Mouse (Mus musculus) MEL (cell line): Measurements from ENCODE around the gene Gm7075.
A peak's percentile ranks its signal among the peaks of the same experiment; 100 is the strongest.

Experiments used
- CHD2 ChIP-seq: IDR thresholded peaks from 2 replicates; pipeline ENCODE4 v1.6.1; 2011; ENCODE audit warnings: low read length, improper control_type of control experiment
- CTCF ChIP-seq, 3 experiments: IDR thresholded peaks in 2 of 3; conservative IDR thresholded peaks in 1 of 3; 2 replicates each; pipeline ENCODE4 v1.5.1; 2011 to 2012; ENCODE audit warnings: low read length in 3 of 3, low read depth in 2 of 3, mild to moderate bottlenecking in 2 of 3, improper control_type of control experiment in 1 of 3, inconsistent platforms in 1 of 3, mixed read lengths in 1 of 3, moderate library complexity in 1 of 3; ENCODE audit not compliant: control insufficient read depth in 1 of 3, insufficient read depth in 1 of 3, poor library complexity in 1 of 3, severe bottlenecking in 1 of 3
- EP300 ChIP-seq, 2 experiments: IDR thresholded peaks; 2 replicates each; pipeline ENCODE4 v1.6.1; 2011; ENCODE audit warnings: improper control_type of control experiment in 2 of 2, low read length in 2 of 2, low read depth in 1 of 2, mild to moderate bottlenecking in 1 of 2
- HCFC1 ChIP-seq: IDR thresholded peaks from 2 replicates; pipeline ENCODE4 v1.6.1; 2012; ENCODE audit warnings: low read depth, mild to moderate bottlenecking, inconsistent platforms, low read length, improper control_type of control experiment, moderate library complexity
- MAFK ChIP-seq: IDR thresholded peaks from 2 replicates; pipeline ENCODE4 v1.6.1; 2011; ENCODE audit warnings: low read depth, mild to moderate bottlenecking, low read length, improper control_type of control experiment, borderline replicate concordance
- MAX ChIP-seq: IDR thresholded peaks from 2 replicates; pipeline ENCODE4 v1.6.1; 2011; ENCODE audit warnings: low read length, improper control_type of control experiment
- MAZ ChIP-seq: IDR thresholded peaks from 2 replicates; pipeline ENCODE4 v1.6.1; 2012; ENCODE audit warnings: low read depth, mild to moderate bottlenecking, inconsistent platforms, low read length, improper control_type of control experiment
- POLR2A ChIP-seq, 2 experiments: IDR thresholded peaks; 2 replicates each; pipeline ENCODE4 v1.6.1; 2011 to 2012; ENCODE audit warnings: low read length in 2 of 2, mild to moderate bottlenecking in 2 of 2, control low read depth in 1 of 2, improper control_type of control experiment in 1 of 2, low read depth in 1 of 2, moderate library complexity in 1 of 2; ENCODE audit not compliant: control insufficient read depth in 1 of 2, insufficient read depth in 1 of 2, poor library complexity in 1 of 2
- SMC3 ChIP-seq: IDR thresholded peaks from 2 replicates; pipeline ENCODE4 v1.6.1; 2011; ENCODE audit warnings: low read depth, low read length, improper control_type of control experiment
- TAL1 ChIP-seq: IDR thresholded peaks from 2 replicates; pipeline ENCODE4 v1.6.1; 2012; ENCODE audit warnings: mild to moderate bottlenecking, inconsistent platforms, low read length, moderate library complexity, mixed read lengths
- TBP ChIP-seq: IDR thresholded peaks from 2 replicates; pipeline ENCODE4 v1.8.0; 2011; ENCODE audit warnings: low read depth, low read length, improper control_type of control experiment
- UBTF ChIP-seq: IDR thresholded peaks from 2 replicates; pipeline ENCODE4 v1.6.1; 2012; ENCODE audit warnings: low read depth, mild to moderate bottlenecking, inconsistent platforms, low read length, improper control_type of control experiment, moderate library complexity, borderline replicate concordance; ENCODE audit not compliant: insufficient read depth
- ZC3H11A ChIP-seq: IDR thresholded peaks from 2 replicates; pipeline ENCODE4 v1.6.1; 2012; ENCODE audit warnings: low read depth, mild to moderate bottlenecking, inconsistent platforms, low read length, improper control_type of control experiment

DNA sequence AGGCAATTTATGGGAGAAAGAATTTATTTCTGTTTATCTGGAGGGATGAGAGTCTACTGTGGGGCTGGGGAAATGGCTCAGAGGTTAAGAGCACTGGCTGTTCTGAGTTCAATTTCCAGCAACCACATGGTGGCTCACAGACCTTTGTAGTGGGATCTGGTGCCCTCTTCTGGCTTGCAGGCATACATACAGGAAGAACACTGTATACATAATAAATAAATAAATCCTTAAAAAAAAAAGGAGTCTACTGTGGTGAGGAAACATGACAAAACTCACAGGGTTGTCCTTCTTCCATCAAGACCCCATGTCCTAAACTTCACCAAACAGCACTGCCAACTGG is 2.9 kb upstream of the Gm7075 start:
- peak; percentile 55 for TF ChIP-seq ZC3H11A
- TF ChIP-seq CTCF (IDR thresholded peaks at IDR 0.05 in 2 of 3, conservative IDR thresholded peaks at IDR 0.05 in 1 of 3; ENCODE audit: control insufficient read depth in 1 of 3, insufficient read depth in 1 of 3, low read depth in 2 of 3, low read length in 3 of 3, poor library complexity in 1 of 3, severe bottlenecking in 1 of 3) = peak; percentile 56 to 89 (median 61)
- TF ChIP-seq HCFC1 = peak; percentile 24; the same call in 1 of the 2 replicates
- TF ChIP-seq TBP = no peak
- TF ChIP-seq MAX = 0 out of 2 replicates have a peak, but pooled peaks have one; percentile 4
- no peak for TF ChIP-seq POLR2A (IDR thresholded peaks at IDR 0.05; ENCODE audit: control insufficient read depth in 1 of 2, insufficient read depth in 1 of 2, low read depth in 1 of 2, low read length in 2 of 2, poor library complexity in 1 of 2)
- TF ChIP-seq MAZ = no peak
- TF ChIP-seq CHD2 = no peak
- TF ChIP-seq TAL1 = no peak
- TF ChIP-seq UBTF = no peak
- TF ChIP-seq MAFK = no peak
- no peak for TF ChIP-seq EP300 (IDR thresholded peaks at IDR 0.05; ENCODE audit: low read depth in 1 of 2, low read length in 2 of 2)
- peak; percentile 69 for TF ChIP-seq SMC3
